Mouse (Mus musculus): ENCODE measurements around the gene Zw10.
A peak's percentile ranks its signal among the peaks of the same experiment; 100 is the strongest.

- TF ChIP-seq CTCF (IDR thresholded peaks at IDR 0.05; ENCODE audit: extremely low read depth, insufficient read depth, insufficient read length, insufficient replicate concordance) (peak; percentile 50; the same call in 1 of the 2 replicates), POLR2A (IDR thresholded peaks at IDR 0.05; ENCODE audit: low read depth, low read length) (no peak)
Observed at GRCm38 (mm10) chr9:49051349-49051748, 4.1 kb upstream of the Zw10 start.
